Mouse (Mus musculus): ENCODE results near the gene Ddx25.

Ddx25 gene

DNA sequence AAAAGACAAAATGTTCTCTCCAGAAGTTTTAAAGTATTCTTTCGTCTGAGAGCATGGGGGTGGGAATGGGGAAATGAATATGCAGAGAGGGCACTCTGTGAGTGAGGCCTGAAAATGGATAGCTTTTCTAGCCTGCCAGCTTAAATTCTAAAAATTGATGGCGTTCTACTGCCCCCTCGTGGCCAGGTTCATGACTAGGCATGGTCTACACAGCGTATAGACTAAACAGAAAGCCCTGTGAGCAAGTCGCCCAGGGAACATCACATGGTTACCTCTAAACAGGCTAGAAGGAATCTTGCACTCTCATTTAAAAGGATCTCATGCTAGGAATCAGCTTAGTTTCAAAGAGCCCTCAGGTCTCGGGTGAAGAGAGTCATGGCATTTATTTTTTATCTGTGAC, 16.8 kb downstream of the Ddx25 start:
- DNase-seq (ENCODE audit: low spot score in 2 of 2) = peak; percentile 67 to 78

DNA sequence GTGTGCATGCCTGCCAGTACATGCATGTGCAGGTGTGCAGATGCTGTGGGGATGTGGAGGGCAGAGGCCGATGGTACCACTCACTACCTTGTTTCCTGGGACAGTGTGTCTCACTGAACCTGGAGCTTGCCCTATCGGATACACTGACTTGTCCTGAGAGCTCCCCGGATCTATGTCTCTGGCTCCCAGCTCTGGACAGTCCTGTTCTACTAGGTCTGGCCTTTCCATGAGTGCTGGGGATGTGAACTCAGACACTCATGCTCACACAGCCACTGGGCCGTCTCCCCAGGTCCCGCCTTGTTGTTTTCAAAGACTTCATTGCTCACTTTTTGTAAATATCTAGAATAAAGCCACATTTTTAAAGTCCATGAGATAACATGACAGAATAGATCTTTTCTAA, 17.3 kb downstream of the Ddx25 start:
- DNase-seq (ENCODE audit: low spot score in 2 of 2) = no peak

DNA sequence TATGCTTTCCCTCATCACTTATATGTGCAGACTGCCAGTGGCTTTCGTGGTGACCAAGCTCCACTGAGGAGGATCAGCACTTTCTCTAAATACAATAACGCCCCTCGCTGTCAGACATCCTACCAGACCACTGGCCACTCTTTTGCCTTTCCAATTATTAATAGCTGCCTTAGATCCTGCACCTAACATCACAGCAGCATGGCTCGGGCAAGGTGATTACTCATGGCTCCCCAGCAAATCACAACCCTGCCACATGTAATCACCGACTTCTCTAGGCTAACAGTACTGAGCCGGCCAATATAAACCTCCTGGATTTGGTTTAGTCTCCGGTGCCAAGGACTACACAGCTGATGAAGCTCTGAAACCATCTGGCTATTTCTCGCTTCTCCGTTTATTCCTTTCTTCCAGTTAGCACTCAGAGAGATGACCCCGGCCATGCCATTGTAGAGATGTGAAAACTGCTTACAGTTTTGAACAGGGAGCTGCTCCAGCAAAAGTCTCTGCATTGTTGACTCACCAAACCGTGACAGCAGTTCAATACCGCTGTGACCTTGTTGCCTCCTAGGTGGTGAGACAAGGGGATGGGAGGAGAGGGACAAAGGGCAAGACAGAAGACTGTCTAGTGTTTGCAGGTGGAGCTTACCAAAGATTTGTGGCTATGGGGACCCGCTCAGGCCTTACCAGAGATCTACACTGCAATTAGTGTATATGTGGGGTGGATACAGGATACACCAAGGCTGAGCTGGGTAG, 19.2 kb downstream of the Ddx25 start:
- DNase-seq (ENCODE audit: low spot score in 2 of 2) = no peak

DNA sequence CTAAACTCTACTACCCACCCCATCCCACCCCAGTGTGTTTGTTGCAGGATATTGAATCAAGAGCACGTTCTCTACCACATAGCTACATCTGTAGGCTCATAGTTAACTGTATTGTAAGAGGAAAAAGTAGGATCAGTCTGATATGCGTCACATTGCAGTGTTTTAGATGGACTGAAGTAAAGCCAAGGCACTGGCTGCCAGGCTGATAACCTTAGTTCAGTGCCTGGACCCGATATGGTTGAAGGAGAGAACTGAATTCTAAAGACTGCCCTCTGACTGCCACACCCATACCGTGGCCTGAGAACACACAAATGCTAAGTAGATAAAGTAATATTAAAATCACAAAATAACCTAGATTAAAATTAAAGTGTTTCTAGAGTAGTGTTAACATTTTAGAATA, 22.5 kb downstream of the Ddx25 start:
- DNase-seq (ENCODE audit: low spot score in 2 of 2) = no peak

DNA sequence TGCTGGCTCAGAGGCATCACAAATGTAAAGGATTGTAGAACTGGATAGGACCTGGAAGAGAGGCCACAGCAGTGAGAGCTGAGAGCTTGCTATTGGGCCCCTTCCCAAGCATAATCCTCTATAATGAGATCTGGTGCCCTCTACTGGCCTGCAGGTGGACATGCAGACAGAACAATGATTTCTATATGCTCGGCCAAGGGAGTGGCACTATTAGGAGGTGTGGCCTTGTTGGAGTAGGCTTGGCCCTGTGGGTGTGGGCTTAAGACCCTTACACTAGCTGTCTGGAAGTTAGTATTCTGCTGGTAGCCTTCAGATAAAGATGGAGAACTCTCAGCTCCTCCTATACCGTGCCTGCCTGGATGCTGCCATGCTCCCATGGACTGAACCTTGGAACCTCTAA, 23.2 kb downstream of the Ddx25 start:
- DNase-seq (ENCODE audit: low spot score in 2 of 2) = no peak

DNA sequence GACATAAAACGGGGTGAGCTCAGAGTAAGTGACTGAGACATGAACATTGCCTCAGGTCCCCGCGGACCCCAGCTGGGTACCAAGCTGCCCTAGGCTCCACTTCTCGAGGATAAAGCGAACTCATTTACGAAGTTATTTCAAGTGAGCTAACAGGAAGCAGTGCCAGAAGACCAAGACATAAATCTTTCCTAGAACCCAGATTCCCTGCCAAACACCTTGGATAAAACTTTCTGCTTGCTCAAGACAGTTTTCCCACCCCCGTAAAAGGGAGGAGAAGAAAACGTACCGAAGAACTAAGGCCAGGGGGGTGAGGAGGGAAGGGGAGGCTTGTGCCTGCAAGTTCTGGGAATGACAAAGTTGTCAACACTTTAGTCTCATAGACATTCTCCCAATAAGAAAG, 25.1 kb downstream of the Ddx25 start:
- peak in 1 of 2 experiments; percentile 36 for DNase-seq (ENCODE audit: low spot score in 2 of 2)

DNA sequence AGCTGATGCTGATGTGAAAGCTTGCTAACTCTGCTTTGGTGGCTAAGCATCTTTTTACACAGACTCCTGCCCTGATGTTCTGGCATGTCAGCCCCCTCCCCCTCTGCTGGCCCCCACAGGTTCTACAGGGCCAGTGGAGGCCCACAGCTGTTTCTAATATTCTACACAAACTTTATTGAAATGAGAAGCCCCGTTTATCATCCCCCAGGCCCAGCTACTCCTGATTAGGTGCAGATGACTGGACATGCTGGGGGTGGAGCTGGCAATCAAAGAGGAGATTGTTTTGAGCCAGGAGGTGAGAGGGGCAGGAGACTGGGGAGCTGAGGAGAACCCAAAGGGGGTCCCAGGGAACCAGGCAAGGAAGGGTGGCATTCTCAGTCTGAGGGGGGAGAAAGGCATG, 28.5 kb downstream of the Ddx25 start:
- DNase-seq (ENCODE audit: low spot score in 2 of 2) = no peak

DNA sequence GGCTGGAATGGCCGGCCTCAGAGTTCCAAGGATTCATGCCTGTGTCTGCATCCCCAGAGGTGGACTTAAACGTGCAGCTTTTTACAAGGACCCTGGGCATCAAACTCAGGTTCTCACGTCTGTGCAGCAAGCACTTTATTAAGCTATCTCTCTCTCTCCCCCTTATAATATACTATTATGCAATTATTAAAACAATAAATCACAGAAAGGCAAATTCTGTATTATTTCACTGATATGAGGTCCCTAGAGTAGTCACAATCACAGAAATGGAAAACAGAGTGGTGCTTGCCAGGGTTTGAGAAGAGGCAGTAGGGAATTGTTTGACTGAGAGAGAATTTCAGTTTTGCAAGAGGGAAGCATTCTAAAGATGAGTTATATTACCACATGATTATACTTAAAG, 29.2 kb downstream of the Ddx25 start:
- DNase-seq (ENCODE audit: low spot score in 2 of 2) = no peak

DNA sequence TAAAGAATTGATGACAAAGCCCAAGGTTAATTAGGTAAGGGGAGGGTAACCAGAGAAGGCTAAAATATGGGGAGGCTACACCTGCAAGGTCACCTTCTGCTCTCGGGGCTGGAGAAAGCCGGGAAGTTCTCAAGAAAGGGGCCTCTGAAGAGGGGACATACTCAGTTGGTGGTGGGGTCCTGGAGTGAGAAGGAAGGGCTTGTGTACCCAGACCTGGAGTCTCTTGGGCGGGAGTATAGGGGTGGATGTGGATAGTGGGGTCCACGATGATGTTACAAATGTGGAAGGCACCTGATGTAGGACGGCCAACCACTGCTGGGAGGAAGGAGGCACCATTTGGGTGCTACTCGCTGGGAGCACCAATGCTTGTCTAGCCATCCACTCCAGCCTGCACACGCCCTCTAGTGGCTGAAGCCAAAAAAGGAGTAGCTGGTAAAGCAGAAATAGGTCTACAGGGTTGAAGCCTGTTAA, 34.4 kb downstream of the Ddx25 start:
- peak; percentile 56 to 73 for DNase-seq (ENCODE audit: low spot score in 2 of 2)

DNA sequence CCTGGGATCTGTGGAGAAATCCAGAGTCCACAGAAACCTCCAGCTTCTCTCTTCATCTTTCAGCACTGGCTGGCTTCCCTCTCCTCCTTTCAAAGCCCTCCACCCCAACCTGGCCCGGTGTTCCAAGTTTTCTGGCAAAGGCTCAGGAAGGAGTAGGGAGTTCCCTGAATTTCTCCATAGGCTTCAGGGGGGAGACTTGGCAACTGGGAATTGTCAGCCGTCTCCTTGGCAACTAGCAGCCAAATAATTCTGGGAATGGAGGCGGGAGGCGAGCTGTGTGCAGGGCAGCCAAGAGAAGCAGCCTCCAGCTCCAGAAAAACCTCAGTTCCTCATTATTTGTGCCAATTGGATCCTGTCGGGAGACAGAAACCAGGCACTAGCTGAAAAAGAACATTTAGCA, 34.8 kb downstream of the Ddx25 start:
- peak; percentile 6 to 58 for DNase-seq (ENCODE audit: low spot score in 2 of 2)

DNA sequence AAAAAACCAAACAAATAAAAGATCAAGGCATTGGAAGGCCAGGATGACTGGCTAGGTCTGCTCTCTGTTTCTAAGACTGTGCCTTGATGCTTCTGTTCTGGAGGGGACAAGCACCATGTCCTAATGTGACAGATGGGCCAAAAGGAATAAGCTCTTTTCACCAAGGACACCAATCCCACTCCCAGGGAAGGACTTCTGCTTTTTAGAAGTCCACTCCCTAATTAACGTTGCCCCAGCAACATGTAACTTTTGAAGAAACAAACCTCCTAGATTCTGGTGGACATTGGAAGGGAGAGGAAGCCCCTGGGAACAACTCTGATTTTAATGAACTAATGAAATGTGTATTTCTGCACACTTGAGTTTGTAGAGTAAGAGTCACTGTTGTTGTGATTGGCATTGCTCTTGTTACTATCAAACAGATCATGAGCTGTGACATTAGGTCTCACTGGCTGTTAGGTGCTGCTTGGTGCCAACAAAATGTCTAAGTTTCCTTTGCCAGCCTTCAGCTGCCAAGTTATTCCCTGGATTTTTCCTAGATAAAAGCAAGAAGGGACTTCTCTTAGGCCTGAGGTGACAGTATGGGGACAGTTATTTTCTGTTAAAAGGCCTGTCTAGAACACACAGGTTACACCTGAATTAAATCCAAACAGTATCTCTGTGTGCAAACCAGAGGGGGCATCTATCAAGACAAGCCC, 35.4 kb downstream of the Ddx25 start:
- no peak for DNase-seq (ENCODE audit: low spot score in 2 of 2)

DNA sequence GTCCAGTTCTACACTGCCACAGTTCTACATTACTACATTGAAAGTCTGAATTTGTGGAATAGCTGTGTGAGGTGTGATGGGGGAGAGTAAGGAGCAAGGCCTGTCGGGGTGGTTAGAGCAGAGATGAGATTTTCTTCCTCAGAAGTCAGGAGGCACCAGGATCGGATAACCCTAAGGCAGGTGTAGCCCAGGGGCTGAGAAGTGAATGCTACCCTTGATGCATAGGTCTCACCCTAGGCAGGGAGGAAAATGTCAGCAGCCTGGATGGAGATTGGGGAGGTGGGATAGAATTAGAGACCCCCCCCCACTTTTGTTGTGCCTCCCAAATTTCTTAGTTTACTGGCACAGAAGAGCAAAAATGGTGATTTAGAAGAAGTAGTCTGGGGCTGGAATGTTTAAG, 36.1 kb downstream of the Ddx25 start:
- DNase-seq (ENCODE audit: low spot score in 2 of 2) = no peak

DNA sequence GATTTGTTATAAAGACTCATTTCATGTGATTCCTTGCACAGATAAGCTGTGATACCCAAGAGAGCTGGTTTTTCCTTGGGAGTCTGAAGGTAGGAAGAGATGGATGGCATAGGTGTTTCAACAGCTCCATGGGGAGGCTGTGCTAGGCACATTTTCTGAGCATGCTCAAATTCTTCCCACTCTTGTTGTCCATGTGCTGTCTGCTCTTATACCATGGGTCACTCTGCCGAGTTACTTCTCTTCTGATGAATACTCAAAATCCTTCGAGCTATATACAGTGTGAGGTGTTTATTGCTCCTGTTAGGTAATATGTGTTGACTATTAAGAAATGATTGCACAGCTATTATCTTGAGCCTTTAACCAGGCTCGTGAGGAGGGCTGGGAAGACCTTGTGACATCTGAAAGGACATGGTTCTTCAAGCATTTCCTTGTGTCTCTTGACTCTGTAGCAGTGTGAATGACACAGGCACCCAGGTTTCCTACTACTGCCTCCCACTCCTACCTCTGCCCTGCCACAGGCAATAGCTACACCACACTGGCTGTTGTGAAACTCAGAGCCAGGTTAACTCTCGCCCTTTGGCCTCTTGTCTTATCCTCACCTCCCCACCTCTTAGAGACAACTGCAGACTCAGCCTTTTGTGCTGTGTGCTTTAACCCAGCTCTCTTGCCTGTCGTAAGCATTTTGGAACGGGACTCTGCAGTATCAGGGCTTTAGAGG, 37.5 kb downstream of the Ddx25 start:
- no peak for DNase-seq (ENCODE audit: low spot score in 2 of 2)

DNA sequence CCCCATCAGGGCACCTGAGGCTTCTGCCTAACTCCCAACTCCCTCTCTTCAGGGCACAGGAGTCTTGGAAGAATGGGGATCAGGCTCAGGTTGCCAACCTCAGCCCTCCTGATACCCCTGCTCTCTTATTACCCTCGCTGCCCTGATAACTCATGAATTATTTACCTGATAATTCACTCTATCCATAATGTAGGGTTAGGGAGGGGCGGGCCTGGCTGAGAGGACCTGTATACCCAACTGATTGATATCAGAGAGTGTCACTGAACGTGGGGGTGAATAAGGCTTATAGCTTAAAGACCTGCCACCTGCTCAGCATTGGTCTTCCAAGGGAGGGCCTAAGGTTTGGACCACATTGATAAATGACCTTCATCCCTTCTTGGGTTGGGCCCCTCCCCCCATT, 40.2 kb downstream of the Ddx25 start, which contains the start of gene Gm1113:
Gene Gm1113 (minus strand): TSS at position 101 of the 400 bp plus-strand sequence.
- no peak for DNase-seq (ENCODE audit: low spot score in 2 of 2)

DNA sequence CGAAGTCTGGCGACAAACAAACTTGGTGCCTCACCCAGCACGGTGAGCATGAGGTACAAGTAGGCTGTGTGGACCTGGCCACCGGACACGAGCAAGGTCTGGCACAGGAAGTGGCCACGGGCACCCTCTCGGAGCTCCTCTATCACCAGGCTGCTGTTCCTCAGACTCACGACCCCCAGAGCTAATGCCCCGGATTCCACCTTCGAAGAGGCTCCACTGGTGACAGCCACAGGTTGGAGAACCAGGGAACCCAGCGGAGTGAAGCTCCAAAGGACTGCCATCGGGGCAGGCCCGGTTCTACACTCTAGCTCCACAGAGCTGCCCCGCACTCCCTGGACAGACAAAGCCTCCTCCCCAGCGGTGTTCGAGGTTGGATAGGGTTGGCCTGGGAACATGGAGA, 41.6 kb downstream of the Ddx25 start:
- no peak for DNase-seq (ENCODE audit: low spot score in 2 of 2)

DNA sequence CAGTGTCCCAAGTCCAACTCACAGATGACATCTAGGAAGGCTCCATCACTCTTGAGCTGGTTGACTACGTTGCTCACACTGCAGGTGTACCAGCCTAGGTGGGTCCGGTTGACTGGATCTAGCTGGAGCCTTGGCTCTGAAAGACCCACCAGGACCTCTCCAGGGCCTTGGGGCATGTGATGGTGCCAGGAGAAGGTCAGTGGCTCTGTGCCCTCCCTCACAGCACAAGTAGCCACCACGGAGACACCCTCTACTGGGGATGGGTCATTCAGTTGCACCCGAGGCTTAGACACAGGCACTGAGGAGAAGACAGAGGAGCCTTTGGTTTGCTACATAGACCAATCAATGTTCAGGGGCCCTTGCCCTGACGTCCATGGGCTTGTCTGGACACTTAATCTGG, 42.1 kb downstream of the Ddx25 start:
- no peak for DNase-seq (ENCODE audit: low spot score in 2 of 2)

DNA sequence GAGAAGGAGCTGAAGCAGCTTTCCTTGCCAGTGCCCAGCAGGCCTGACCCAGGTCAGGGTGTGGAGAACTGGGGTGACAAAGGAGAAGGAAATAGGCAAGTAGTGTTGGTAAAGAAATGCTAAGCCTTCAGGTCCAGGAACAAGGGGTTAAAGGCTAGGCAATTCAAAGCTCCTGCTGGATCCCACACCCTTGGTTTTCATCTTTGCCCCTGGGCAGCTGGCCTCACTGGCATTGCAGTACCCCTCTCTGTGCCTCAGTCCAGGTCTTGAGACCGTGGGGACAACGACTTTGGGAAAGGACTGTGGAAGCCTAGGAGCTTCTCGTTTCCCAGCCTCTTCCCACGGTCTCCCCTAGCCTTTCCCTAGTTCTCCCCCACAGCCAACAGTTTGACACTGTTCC, 44.4 kb downstream of the Ddx25 start:
- DNase-seq (ENCODE audit: low spot score in 2 of 2) = no peak

DNA sequence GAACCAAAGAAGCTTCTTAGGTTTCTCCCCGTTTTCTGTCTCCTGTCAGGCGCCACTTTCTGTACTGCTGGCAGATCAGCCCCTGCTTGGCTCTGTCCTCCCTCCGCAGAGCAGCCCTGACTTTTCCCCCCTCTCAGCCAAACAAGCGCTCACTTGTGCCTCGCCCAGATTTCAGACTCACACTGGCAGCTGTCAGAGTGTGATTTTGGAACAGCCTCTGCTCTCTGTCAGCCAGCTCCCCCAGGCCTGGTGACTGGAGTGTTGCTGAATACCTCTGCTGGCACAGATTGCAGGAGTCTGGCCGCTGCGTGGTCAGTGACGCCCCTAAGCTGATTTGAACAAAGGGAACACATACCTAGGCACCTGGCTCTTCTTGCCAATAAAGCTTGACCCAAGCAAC, 50.1 kb downstream of the Ddx25 start:
- peak; percentile 7 to 55 for DNase-seq (ENCODE audit: low spot score in 2 of 2)

DNA sequence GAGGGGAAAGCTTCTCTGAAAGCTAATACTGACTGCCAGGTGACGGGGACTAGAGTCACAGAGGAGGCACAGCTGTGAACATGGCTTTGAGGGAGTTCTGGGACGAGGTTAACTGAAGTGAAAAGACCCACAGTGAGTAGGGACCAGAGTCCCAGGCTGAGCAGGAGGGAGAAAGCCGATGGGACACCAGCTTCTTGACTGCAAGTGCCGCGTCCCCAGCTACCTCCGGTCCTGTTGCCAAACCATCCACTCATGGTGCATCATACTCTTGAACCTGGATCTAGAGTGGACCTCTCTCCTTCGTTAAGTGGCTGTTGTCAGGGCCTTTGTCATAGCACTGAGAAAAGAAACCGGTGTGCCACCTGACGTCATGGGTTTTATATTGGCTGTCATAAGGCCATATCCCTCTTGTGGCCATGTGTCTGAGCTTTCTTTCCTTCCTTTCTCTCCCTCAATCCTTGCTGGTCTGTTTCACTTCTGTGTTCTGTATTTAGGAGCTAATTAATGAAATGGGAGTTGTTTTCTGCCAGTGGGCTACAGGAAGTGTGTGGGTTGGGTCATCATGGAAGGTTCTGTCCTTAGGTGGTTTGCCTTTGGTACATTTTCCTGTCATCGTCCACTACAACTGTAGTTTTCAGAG, 55.8 kb downstream of the Ddx25 start:
- DNase-seq (ENCODE audit: low spot score in 2 of 2) = no peak

DNA sequence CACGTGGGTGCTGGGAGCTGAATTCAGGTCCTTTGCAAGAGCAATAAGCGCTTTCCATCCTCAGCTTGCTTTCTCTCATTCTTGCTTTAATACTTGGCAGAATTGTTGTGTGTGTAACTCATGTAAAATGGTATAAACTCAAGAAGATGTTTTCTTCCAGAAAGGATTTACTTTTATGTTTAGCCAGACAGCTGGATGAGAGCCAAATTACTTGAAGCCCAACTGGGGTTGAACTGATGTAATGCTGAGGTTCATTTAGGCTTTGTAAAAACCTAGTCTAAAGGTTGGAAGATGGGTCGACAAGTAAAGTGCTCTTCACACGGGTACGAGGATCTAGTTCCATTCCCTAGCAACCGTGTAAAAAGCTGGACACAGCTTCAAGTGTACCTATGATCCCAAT, 58.4 kb downstream of the Ddx25 start:
- DNase-seq (ENCODE audit: low spot score in 2 of 2) = no peak

DNA sequence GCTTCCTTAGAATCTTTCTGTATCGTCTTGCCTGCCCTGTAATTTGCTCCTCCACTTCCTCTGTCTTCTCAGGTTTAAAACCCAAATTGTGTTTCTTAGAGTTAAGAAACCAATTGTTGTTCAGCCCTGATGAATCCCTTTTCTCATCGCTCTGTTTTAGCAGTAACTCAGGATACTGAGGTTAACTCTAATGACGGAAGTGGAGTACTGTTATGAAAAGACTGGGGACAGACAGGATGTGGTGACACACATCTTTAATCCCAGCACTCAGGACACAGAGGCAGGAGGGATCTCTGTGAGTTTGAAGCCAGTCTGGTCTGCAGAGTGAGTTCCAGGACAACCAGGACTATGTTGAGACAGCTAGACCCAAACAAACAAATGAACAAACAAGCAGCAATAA, 62.9 kb downstream of the Ddx25 start:
- DNase-seq (ENCODE audit: low spot score in 2 of 2) = no peak

DNA sequence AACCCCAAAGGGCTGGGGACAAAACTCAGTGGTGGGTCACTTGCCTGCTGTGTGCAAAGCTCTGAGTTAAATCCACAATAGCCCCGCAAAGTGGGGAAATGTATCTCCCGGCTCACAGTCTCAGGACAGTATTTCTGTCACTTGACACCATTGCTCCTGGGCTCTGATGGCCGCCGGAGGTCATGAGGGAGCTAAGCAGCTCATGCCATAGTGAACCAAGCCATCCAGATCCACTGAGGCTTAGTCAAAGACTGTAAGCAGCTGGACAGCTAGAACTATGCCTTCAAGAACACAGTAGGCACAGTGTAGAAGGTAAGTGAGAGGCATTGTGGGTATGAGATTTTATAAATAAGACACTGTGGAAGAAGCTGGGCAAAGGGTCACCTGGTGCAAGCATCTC, 63.4 kb downstream of the Ddx25 start:
- DNase-seq (ENCODE audit: low spot score in 2 of 2) = no peak
